Mouse (Mus musculus) lung, embryonic 14.5 days (tissue): ENCODE results near the gene Sema5a. TPM values are rescaled to one million over a fixed set of nuclear protein-coding genes. Genes with fewer than 3 reads are reported as not detected.

Source experiments
- ATAC-seq: fragments of 200-750 bp; cut with Nextera tagmentation; 2 replicates; pipeline ENCODE4 v1.8.0; 2017; ENCODE audit warnings: mild to moderate bottlenecking, moderate TSS enrichment, moderate library complexity; ENCODE audit not compliant: insufficient read depth
- DNase-seq: peaks from one replicate; pipeline ENCODE4 v3.0.0-alpha.2; 2015
- H3K27ac ChIP-seq: fragments of 300-500 bp; sonication (generic); 2 replicates; pipeline ENCODE4 v1.5.1; 2014; ENCODE audit warnings: low read depth, mild to moderate bottlenecking, moderate library complexity
- H3K27me3 ChIP-seq: fragments of 300-500 bp; sonication (generic); 2 replicates; pipeline ENCODE4 v1.6.1; 2014; ENCODE audit warnings: low read length, control low read depth; ENCODE audit not compliant: insufficient read depth
- H3K36me3 ChIP-seq: fragments of 300-500 bp; sonication (generic); 2 replicates; pipeline ENCODE4 v1.6.1; 2014; ENCODE audit warnings: control low read depth; ENCODE audit not compliant: insufficient read depth
- H3K4me1 ChIP-seq: fragments of 300-500 bp; sonication (generic); 2 replicates; pipeline ENCODE4 v1.6.1; 2014; ENCODE audit warnings: antibody characterized with exemption, control low read depth; ENCODE audit not compliant: insufficient read depth
- H3K4me2 ChIP-seq: fragments of 300-500 bp; sonication (generic); 2 replicates; pipeline ENCODE4 v1.6.1; 2014; ENCODE audit warnings: mild to moderate bottlenecking
- H3K4me3 ChIP-seq: fragments of 300-500 bp; sonication (generic); 2 replicates; pipeline ENCODE4 v1.5.1; 2014; ENCODE audit warnings: low read depth, low read length
- H3K9ac ChIP-seq: fragments of 300-500 bp; sonication (generic); 2 replicates; pipeline ENCODE4 v1.6.1; 2014
- H3K9me3 ChIP-seq: fragments of 300-500 bp; sonication (generic); 2 replicates; pipeline ENCODE4 v1.6.1; 2016; ENCODE audit warnings: low read depth, low read length, control low read depth
- CTCF ChIP-seq: IDR thresholded peaks from 2 replicates; pipeline ENCODE4 v1.5.1; 2016; ENCODE audit warnings: antibody characterized with exemption, low read depth
- WGBS: fragments of 180-500 bp; shearing (Covaris S2); extraction: QIAGEN DNeasy Blood & Tissue Kit; methylation state at CpG from one replicate; pipeline ENCODE4 v1.1.7; 2014; 5-methylcytosine and 5-hydroxymethylcytosine counted together
- polyA plus RNA-seq: library from polyadenylated mRNA; unstranded; fragments of >200 nt; fragmentation: Nextera tagmentation; extraction: Ambion mirVana; gene quantifications from 2 replicates; pipeline ENCODE4 v1.2.1, GENCODE M21; 2014

The Sema5a gene
- polyA plus RNA-seq, 1 experiment from 2014 or later, result 17.9 TPM

DNA sequence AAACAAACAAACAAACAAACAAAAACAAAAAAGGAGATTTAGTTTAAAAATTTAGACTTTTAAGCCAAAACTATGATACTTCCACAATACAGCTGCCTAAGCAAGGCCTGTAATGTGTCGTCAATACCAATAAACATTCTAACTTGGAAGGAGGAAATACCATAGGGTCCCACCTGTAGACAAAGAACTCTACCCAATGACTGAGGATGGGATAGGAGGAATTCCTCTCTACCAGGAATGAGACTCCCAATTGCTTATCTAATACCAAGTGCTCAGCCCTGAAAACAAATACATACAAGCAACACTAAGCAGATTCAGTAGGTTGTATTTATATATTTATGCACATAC, 474.3 kb downstream of the Sema5a start:
- Histone ChIP-seq H3K36me3 (no peaks in the 10 kb centered on the region), H3K27ac (no peak overlapping the region), H3K9ac (no peak overlapping the region), H3K4me1 (0 out of 2 replicates have a peak, but pooled peaks cover 4% of the 10 kb centered on the region), H3K9me3 (no peaks in the 10 kb centered on the region), H3K27me3 (no peaks in the 10 kb centered on the region), H3K4me3 (no peak overlapping the region), H3K4me2 (no peak overlapping the region)
- 92% methylated on average over 1 of the region's 1 CpGs for WGBS
- DNase-seq (no peak), ATAC-seq (no peak)
- TF ChIP-seq CTCF, result no peak

DNA sequence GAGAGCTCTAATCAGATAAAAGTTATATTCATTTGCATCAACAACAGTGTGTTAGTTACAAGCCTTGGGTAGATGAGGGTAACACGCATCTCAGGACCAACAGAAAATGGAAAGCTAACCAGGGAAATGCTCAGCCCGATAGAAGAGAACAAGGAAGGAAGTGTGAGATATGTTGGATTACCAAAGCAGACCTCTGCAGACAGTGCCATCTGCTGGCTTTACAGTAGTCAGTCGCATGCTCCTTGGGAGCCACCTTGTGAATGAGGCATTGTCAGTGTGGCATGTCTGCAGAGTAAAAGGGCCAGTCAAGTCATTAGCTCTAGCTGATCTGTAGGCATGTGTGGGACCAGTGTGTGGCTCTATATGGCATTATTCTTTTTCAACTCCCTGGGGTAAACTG, 486.2 kb downstream of the Sema5a start:
- H3K4me3 ChIP-seq, result no peak overlapping the region
- peak; percentile 77 for TF ChIP-seq CTCF
- no peak overlapping the region for H3K9ac ChIP-seq
- ATAC-seq (no peak), DNase-seq (peak; percentile 78)
- no peaks in the 10 kb centered on the region for H3K27me3 ChIP-seq
- whole genome bisulfite sequencing, result 28% methylated on average over 3 of the region's 3 CpGs
- no peaks in the 10 kb centered on the region for H3K4me1 ChIP-seq
- no peaks in the 10 kb centered on the region for H3K9me3 ChIP-seq
- no peaks in the 10 kb centered on the region for H3K36me3 ChIP-seq
- no peak overlapping the region for H3K4me2 ChIP-seq
- H3K27ac ChIP-seq, result no peak overlapping the region

Other genes with a start within 250 kb of the Sema5a start
- not detected in 2 replicates for gene Tas2r119, start 67.5 kb upstream of the Sema5a start, polyA plus RNA-seq